Mouse (Mus musculus) hindbrain, embryonic 13.5 days (tissue): ENCODE results near the gene Cep135. TPM values are rescaled to one million over a fixed set of nuclear protein-coding genes. Genes with fewer than 3 reads are reported as not detected.

Experiments used
- ATAC-seq: fragments of 200-750 bp; cut with Nextera tagmentation; 2 replicates; pipeline ENCODE4 v1.8.0; 2017; ENCODE audit warnings: moderate TSS enrichment; ENCODE audit not compliant: low FRiP score
- H3K27ac ChIP-seq: fragments of 300-500 bp; sonication (generic); 2 replicates; pipeline ENCODE4 v1.5.1; 2015; ENCODE audit warnings: inconsistent platforms, mild to moderate bottlenecking, moderate library complexity
- H3K27me3 ChIP-seq: fragments of 300-500 bp; sonication (generic); 2 replicates; pipeline ENCODE4 v1.6.1; 2015; ENCODE audit warnings: mild to moderate bottlenecking, inconsistent platforms
- H3K36me3 ChIP-seq: fragments of 300-500 bp; sonication (generic); 2 replicates; pipeline ENCODE4 v1.6.1; 2015; ENCODE audit warnings: mild to moderate bottlenecking, inconsistent platforms
- H3K4me1 ChIP-seq: fragments of 300-500 bp; sonication (generic); replicated peaks from 2 replicates; pipeline ENCODE4 v1.6.1; 2015; ENCODE audit warnings: inconsistent platforms
- H3K4me2 ChIP-seq: fragments of 300-500 bp; sonication (generic); 2 replicates; pipeline ENCODE4 v1.6.1; 2015; ENCODE audit warnings: inconsistent platforms, mild to moderate bottlenecking, moderate library complexity
- H3K4me3 ChIP-seq: fragments of 300-500 bp; sonication (generic); 2 replicates; pipeline ENCODE4 v1.5.1; 2015; ENCODE audit warnings: mild to moderate bottlenecking, inconsistent platforms
- H3K9ac ChIP-seq: fragments of 300-500 bp; sonication (generic); 2 replicates; pipeline ENCODE4 v1.6.1; 2015; ENCODE audit warnings: mild to moderate bottlenecking, inconsistent platforms
- H3K9me3 ChIP-seq: fragments of 300-500 bp; sonication (generic); 2 replicates; pipeline ENCODE4 v1.6.1; 2016; ENCODE audit warnings: inconsistent platforms
- WGBS: fragments of 180-500 bp; shearing (Covaris S2); methylation state at CpG from one replicate; pipeline ENCODE4 v1.1.7; 2015; 5-methylcytosine and 5-hydroxymethylcytosine counted together
- polyA plus RNA-seq: library from polyadenylated mRNA; unstranded; fragments of >200 nt; fragmentation: Nextera tagmentation; extraction: Ambion mirVana; gene quantifications from 2 replicates; pipeline ENCODE4 v1.2.1, GENCODE M21; 2015

Cep135 gene
- polyA plus RNA-seq: 3.9 and 4.5 TPM in 2 replicates

- Histone ChIP-seq H3K9me3 (no peaks in the 10 kb centered on the region), H3K4me1 (peaks cover 13% of the 10 kb centered on the region), H3K9ac (peak within 1 kb of the TSS; percentile 85), H3K4me3 (peak within 1 kb of the TSS; percentile 92), H3K27ac (peak within 1 kb of the TSS; percentile 87), H3K27me3 (no peaks in the 10 kb centered on the region), H3K4me2 (peak within 1 kb of the TSS; percentile 60), H3K36me3 (peaks cover 9% of the 10 kb centered on the region)
- peak; percentile 98 for ATAC-seq
- under 1% methylated on average over 80 of the region's 92 CpGs for WGBS
Observed at GRCm38 (mm10) chr5:76588551-76589283, at the start of gene Cep135. Gene Cep135, plus strand, starts transcription at chr5:76588698.

DNA sequence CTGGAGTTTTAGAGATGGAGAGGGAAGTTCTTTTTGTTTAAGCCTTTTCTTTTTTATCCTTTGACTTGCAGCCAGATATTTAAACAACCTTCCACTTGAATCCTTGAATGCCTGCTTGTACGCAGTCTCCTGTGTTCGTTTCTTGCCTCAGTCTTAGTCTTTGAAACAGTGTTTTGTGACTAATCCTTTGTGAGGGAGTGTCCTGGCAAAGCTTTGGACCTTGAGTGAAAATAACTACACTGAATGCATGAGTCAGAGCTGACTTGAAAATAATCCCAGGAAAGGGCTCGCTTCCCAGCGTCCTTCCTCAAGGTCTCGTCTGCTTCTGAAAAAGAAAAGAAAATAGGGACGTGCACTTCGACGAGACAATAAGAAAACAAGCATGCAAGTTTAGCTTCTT is 48.3 kb upstream of the Cep135 start:
- WGBS: 77% methylated on average over 8 of the region's 8 CpGs
- Histone ChIP-seq H3K36me3 (peaks cover 81% of the 10 kb centered on the region), H3K9ac (no peak overlapping the region), H3K27ac (no peak overlapping the region), H3K27me3 (no peaks in the 10 kb centered on the region), H3K4me2 (no peak overlapping the region), H3K4me1 (no peaks in the 10 kb centered on the region), H3K4me3 (no peak overlapping the region), H3K9me3 (no peaks in the 10 kb centered on the region)
- ATAC-seq: no peak

DNA sequence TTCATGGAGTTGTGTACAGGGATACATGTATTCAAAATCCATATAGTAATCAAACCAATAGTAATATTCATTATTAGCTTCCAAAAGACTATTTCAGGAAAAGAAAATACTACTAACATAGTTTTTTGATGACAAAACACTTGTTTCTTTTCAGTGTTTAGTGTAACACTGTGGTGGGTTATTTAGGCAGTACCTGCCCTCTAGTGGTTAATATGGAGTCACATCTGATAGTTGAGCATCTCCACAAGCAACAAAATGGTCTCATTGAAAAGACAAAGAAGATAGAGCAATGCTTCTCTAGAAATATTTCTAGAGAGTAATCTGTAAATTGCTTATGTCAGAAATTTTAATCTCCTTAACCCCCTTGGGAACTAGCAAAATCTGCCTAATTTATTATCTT is 47.7 kb upstream of the Cep135 start:
- no peaks in the 10 kb centered on the region for H3K9me3 ChIP-seq
- no peak overlapping the region for H3K27ac ChIP-seq
- no peak overlapping the region for H3K9ac ChIP-seq
- H3K36me3 ChIP-seq: peaks cover 80% of the 10 kb centered on the region
- H3K4me1 ChIP-seq: no peaks in the 10 kb centered on the region
- ATAC-seq: no peak
- H3K4me3 ChIP-seq: no peak overlapping the region
- no peak overlapping the region for H3K4me2 ChIP-seq
- H3K27me3 ChIP-seq: no peaks in the 10 kb centered on the region

DNA sequence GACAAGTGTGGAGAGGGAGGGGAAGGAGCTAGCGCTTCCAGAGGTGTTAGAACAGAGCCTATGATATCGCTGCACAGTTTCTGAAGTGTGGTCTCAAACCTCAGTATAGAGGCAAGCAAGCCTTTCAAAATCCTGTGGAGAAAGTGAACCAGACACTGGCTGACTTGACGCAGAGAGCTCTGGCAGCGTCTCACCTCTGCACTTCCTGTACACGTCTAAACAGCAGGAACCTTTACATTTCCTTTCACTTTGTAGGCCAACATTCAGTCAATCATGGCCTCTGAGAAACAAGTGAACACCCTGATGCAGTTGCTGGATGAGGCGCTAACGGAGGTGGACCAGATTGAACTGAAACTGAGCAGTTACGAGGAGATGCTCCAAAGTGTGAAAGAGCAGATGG is 45.3 kb upstream of the Cep135 start:
- Histone ChIP-seq H3K27me3 (no peaks in the 10 kb centered on the region), H3K9ac (no peak overlapping the region), H3K4me1 (no peaks in the 10 kb centered on the region), H3K36me3 (peaks cover 71% of the 10 kb centered on the region), H3K9me3 (no peaks in the 10 kb centered on the region), H3K27ac (no peak overlapping the region), H3K4me2 (no peak overlapping the region), H3K4me3 (no peak overlapping the region)
- WGBS: 94% methylated on average over 8 of the region's 8 CpGs
- no peak for ATAC-seq

GRCm38 (mm10) chr5:76550426-76550825 is 38.1 kb upstream of the Cep135 start:
- Histone ChIP-seq H3K9ac (no peak overlapping the region), H3K36me3 (peaks cover 56% of the 10 kb centered on the region), H3K4me1 (no peaks in the 10 kb centered on the region), H3K9me3 (no peaks in the 10 kb centered on the region), H3K27me3 (no peaks in the 10 kb centered on the region), H3K4me3 (no peak overlapping the region), H3K4me2 (no peak overlapping the region), H3K27ac (no peak overlapping the region)
- ATAC-seq: no peak
- WGBS: 90% methylated on average over 8 of the region's 8 CpGs

- H3K36me3 ChIP-seq: peaks cover 83% of the 10 kb centered on the region
- H3K9me3 ChIP-seq: no peaks in the 10 kb centered on the region
- H3K4me1 ChIP-seq: no peaks in the 10 kb centered on the region
- H3K9ac ChIP-seq: no peak overlapping the region
- H3K27ac ChIP-seq: no peak overlapping the region
- no peak overlapping the region for H3K4me2 ChIP-seq
- ATAC-seq: no peak
- no peaks in the 10 kb centered on the region for H3K27me3 ChIP-seq
- H3K4me3 ChIP-seq: no peak overlapping the region
- 27% methylated on average over 3 of the region's 3 CpGs for WGBS
Observed at GRCm38 (mm10) chr5:76565321-76565720, 23.2 kb upstream of the Cep135 start.

DNA sequence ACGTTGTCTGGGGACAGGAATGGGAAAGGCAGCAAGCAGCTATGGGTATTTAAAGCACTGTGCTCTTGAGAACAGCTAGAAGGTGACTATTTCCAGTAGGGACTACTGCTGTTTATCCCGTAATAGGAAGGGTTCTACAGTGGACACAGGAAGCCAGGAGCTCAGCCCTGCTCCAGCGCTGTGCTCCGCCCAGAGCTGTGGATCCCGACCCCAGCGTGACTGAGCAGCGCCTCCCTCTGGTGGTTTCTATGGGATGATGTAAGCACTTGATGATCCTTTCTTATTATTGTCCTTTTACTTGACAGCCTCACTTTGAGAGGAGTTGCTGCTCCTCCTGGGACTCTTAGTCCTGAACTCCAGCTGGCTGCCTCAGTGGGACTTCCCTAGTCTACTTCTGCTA is 14.2 kb upstream of the Cep135 start:
- Histone ChIP-seq H3K4me1 (no peaks in the 10 kb centered on the region), H3K9me3 (no peaks in the 10 kb centered on the region), H3K9ac (no peak overlapping the region), H3K36me3 (peaks cover 24% of the 10 kb centered on the region), H3K27me3 (no peaks in the 10 kb centered on the region), H3K27ac (no peak overlapping the region), H3K4me3 (no peak overlapping the region), H3K4me2 (no peak overlapping the region)
- no peak for ATAC-seq
- 71% methylated on average over 7 of the region's 7 CpGs for WGBS

DNA sequence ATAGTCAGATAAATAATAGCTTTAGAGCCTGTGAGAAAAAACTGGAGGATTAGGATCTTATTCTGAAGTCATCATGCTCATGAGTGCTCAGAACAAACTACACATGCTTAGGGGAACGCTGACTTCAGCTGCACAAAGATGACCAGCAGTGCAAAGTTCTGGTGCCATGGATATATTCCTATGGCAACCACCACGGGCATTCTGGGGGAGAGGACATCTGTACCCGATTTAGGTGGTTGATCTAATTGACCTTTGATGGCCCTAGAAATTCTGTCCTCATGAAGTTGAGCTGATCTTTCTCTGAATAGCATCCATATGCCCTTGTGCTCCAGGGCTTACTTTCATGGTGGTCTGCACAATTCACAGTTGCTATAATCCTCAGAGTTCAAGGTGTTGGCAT is 11.5 kb upstream of the Cep135 start:
- H3K4me1 ChIP-seq: no peaks in the 10 kb centered on the region
- H3K9me3 ChIP-seq: no peaks in the 10 kb centered on the region
- no peak overlapping the region for H3K9ac ChIP-seq
- no peak for ATAC-seq
- H3K4me2 ChIP-seq: no peak overlapping the region
- H3K27me3 ChIP-seq: no peaks in the 10 kb centered on the region
- 76% methylated on average over 3 of the region's 3 CpGs for WGBS
- H3K4me3 ChIP-seq: no peak overlapping the region
- no peaks in the 10 kb centered on the region for H3K36me3 ChIP-seq
- H3K27ac ChIP-seq: no peak overlapping the region

GRCm38 (mm10) chr5:76585378-76585777 is 3.1 kb upstream of the Cep135 start:
- Histone ChIP-seq H3K27me3 (no peaks in the 10 kb centered on the region), H3K27ac (no peak overlapping the region), H3K36me3 (no peaks in the 10 kb centered on the region), H3K4me3 (no peak overlapping the region), H3K4me2 (no peak overlapping the region), H3K9me3 (no peaks in the 10 kb centered on the region), H3K4me1 (peaks cover 12% of the 10 kb centered on the region), H3K9ac (no peak overlapping the region)
- ATAC-seq: no peak
- 86% methylated on average over 2 of the region's 2 CpGs for WGBS

DNA sequence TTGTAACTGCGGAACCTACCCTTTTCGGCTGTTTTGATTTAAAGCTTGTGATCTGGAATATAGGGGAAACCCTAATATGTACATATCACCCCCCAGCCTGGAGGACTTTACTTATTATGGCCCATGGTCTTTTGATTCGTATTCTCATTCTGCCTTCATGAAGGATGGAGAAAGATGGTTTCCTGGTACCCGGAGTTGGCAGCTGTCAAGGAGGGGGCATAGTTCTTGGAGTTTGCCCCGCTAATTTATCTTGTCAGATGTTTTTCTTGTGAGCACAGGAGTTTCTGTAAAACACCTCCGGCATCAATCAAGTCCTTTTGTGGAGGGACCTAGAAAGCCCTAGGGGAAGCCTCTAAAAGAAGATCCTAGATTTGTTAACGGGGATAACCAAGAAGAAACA is 813 bp downstream of the Cep135 start:
- Histone ChIP-seq H3K9me3 (no peaks in the 10 kb centered on the region), H3K27ac (no peak overlapping the region), H3K27me3 (no peaks in the 10 kb centered on the region), H3K4me1 (peaks cover 13% of the 10 kb centered on the region), H3K36me3 (peaks cover 15% of the 10 kb centered on the region), H3K4me2 (peak overlapping the region; percentile 60), H3K4me3 (peak overlapping the region; percentile 92), H3K9ac (peak overlapping the region; percentile 85)
- 4% methylated on average over 7 of the region's 7 CpGs for WGBS
- ATAC-seq: no peak

DNA sequence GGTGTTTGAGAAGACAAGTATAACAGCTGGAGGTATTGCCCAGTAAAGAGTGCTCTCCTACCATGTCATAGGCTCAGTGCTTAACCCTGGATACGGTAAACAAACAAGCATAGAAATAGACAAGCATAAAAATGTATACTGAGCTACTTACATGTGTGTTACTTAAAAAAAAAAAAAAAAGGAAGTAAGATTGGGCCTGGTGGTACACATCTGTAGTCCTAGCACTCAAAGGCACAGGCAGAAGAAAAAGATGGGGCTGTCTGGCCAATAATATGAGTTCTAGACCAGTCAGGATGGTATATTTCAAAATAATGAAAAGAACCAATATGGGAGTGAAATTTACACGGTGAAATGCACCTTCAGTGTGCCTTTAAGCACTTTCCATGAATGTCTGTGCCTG is 1.5 kb downstream of the Cep135 start:
- H3K4me3 ChIP-seq: no peak overlapping the region; the same call in 1 of the 2 replicates
- no peaks in the 10 kb centered on the region for H3K27me3 ChIP-seq
- peak overlapping the region; percentile 60 for H3K4me2 ChIP-seq
- peaks cover 22% of the 10 kb centered on the region for H3K36me3 ChIP-seq
- H3K9me3 ChIP-seq: no peaks in the 10 kb centered on the region
- no peak overlapping the region for H3K9ac ChIP-seq
- no peak overlapping the region for H3K27ac ChIP-seq
- peaks cover 13% of the 10 kb centered on the region for H3K4me1 ChIP-seq
- ATAC-seq: no peak
- 83% methylated on average over 2 of the region's 2 CpGs for WGBS

- Histone ChIP-seq H3K4me3 (no peak overlapping the region), H3K27me3 (no peaks in the 10 kb centered on the region), H3K27ac (no peak overlapping the region), H3K9ac (no peak overlapping the region), H3K4me2 (no peak overlapping the region), H3K4me1 (peaks cover 13% of the 10 kb centered on the region), H3K9me3 (no peaks in the 10 kb centered on the region), H3K36me3 (peaks cover 40% of the 10 kb centered on the region)
- ATAC-seq: no peak
- WGBS: 69% methylated on average over 9 of the region's 9 CpGs
Observed at GRCm38 (mm10) chr5:76591885-76592284, 3.4 kb downstream of the Cep135 start.

- no peaks in the 10 kb centered on the region for H3K4me1 ChIP-seq
- H3K9me3 ChIP-seq: no peaks in the 10 kb centered on the region
- H3K4me2 ChIP-seq: no peak overlapping the region
- no peak overlapping the region for H3K27ac ChIP-seq
- H3K27me3 ChIP-seq: no peaks in the 10 kb centered on the region
- no peak overlapping the region for H3K4me3 ChIP-seq
- no peak for ATAC-seq
- WGBS: 96% methylated on average over 8 of the region's 8 CpGs
- peaks cover 56% of the 10 kb centered on the region for H3K36me3 ChIP-seq
- H3K9ac ChIP-seq: no peak overlapping the region
Observed at GRCm38 (mm10) chr5:76609702-76610370, 21.3 kb downstream of the Cep135 start.
